Mouse (Mus musculus) midbrain, postnatal 0 days (tissue): ENCODE data around the gene Itgb1bp1. TPM values are rescaled to one million over a fixed set of nuclear protein-coding genes. Genes with fewer than 3 reads are reported as not detected.

Experiments
- ATAC-seq: fragments of 200-750 bp; cut with Nextera tagmentation; 2 replicates; pipeline ENCODE4 v1.8.0; 2017; ENCODE audit warnings: moderate number of reproducible peaks, mild to moderate bottlenecking, moderate TSS enrichment, moderate library complexity; ENCODE audit not compliant: low FRiP score
- DNase-seq: peaks from one replicate; pipeline ENCODE4 v3.0.0-alpha.2; 2015; ENCODE audit warnings: low spot score
- H3K27ac ChIP-seq: fragments of 300-500 bp; sonication (generic); 2 replicates; pipeline ENCODE4 v1.5.1; 2014; ENCODE audit warnings: low read depth, mild to moderate bottlenecking, low read length, mixed read lengths
- H3K27me3 ChIP-seq: fragments of 300-500 bp; sonication (generic); 2 replicates; pipeline ENCODE4 v1.6.1; 2014; ENCODE audit warnings: low read length, control low read depth, mixed read lengths; ENCODE audit not compliant: insufficient read depth
- H3K36me3 ChIP-seq: fragments of 300-500 bp; sonication (generic); 2 replicates; pipeline ENCODE4 v1.6.1; 2014; ENCODE audit warnings: low read length, control low read depth, mixed read lengths; ENCODE audit not compliant: insufficient read depth
- H3K4me1 ChIP-seq: fragments of 300-500 bp; sonication (generic); 2 replicates; pipeline ENCODE4 v1.6.1; 2014; ENCODE audit warnings: mild to moderate bottlenecking, control low read depth, antibody characterized with exemption, low read length, mixed read lengths; ENCODE audit not compliant: insufficient read depth
- H3K4me2 ChIP-seq: fragments of 300-500 bp; sonication (generic); 2 replicates; pipeline ENCODE4 v1.6.1; 2014; ENCODE audit warnings: low read depth, mild to moderate bottlenecking, low read length, mixed read lengths; ENCODE audit not compliant: poor library complexity, severe bottlenecking
- H3K4me3 ChIP-seq: fragments of 300-500 bp; sonication (generic); 2 replicates; pipeline ENCODE4 v1.5.1; 2014; ENCODE audit warnings: low read depth, mild to moderate bottlenecking, low read length, moderate library complexity
- H3K9ac ChIP-seq: fragments of 300-500 bp; sonication (generic); replicated peaks from 2 replicates; pipeline ENCODE4 v1.6.1; 2014; ENCODE audit warnings: mild to moderate bottlenecking, low read length, moderate library complexity, mixed read lengths; ENCODE audit not compliant: poor library complexity, severe bottlenecking
- H3K9me3 ChIP-seq: fragments of 300-500 bp; sonication (generic); 2 replicates; pipeline ENCODE4 v1.6.1; 2016; ENCODE audit warnings: low read length, control low read depth
- CTCF ChIP-seq: IDR thresholded peaks from 2 replicates; pipeline ENCODE4 v1.5.1; 2016; ENCODE audit warnings: antibody characterized with exemption, mild to moderate bottlenecking
- WGBS: fragments of 180-500 bp; shearing (Covaris S2); extraction: QIAGEN DNeasy Blood & Tissue Kit; methylation state at CpG from one replicate; pipeline ENCODE4 v1.1.7; 2014; 5-methylcytosine and 5-hydroxymethylcytosine counted together
- polyA plus RNA-seq: library from polyadenylated mRNA; unstranded; fragments of >200 nt; fragmentation: Nextera tagmentation; extraction: Ambion mirVana; gene quantifications from 2 replicates; pipeline ENCODE4 v1.2.1, GENCODE M21; 2015
- total RNA-seq: library from RNA; depleted of rRNA; stranded (reverse); fragments of >200 nt; gene quantifications from 2 replicates; pipeline ENCODE4 v1.2.3, GENCODE M21; 2014

The Itgb1bp1 gene
- total and polyA plus RNA-seq, 2 experiments from 2014 or later: 17.5 to 30.0 TPM

GRCm38 (mm10) chr12:21329661-21330400, 43.7 kb upstream of the Itgb1bp1 start:
- H3K27ac ChIP-seq: no peak overlapping the region
- no peak overlapping the region for H3K9ac ChIP-seq
- H3K27me3 ChIP-seq: no peaks in the 10 kb centered on the region
- no peak for TF ChIP-seq CTCF
- H3K36me3 ChIP-seq: peaks cover 46% of the 10 kb centered on the region
- no peak overlapping the region for H3K4me3 ChIP-seq
- no peak for ATAC-seq
- DNase-seq: no peak
- H3K9me3 ChIP-seq: no peaks in the 10 kb centered on the region
- no peaks in the 10 kb centered on the region for H3K4me1 ChIP-seq
- WGBS: 95% methylated on average over 9 of the region's 9 CpGs
- no peak overlapping the region for H3K4me2 ChIP-seq

GRCm38 (mm10) chr12:21326325-21326724, 40.2 kb upstream of the Itgb1bp1 start:
- no peak overlapping the region for H3K4me3 ChIP-seq
- DNase-seq: no peak
- TF ChIP-seq CTCF: no peak
- H3K9me3 ChIP-seq: no peaks in the 10 kb centered on the region
- ATAC-seq: no peak
- H3K9ac ChIP-seq: no peak overlapping the region
- no peaks in the 10 kb centered on the region for H3K4me1 ChIP-seq
- H3K27ac ChIP-seq: no peak overlapping the region
- H3K27me3 ChIP-seq: no peaks in the 10 kb centered on the region
- no peak overlapping the region for H3K4me2 ChIP-seq
- 93% methylated on average over 3 of the region's 3 CpGs for WGBS
- H3K36me3 ChIP-seq: peaks cover 48% of the 10 kb centered on the region

- Histone ChIP-seq H3K9ac (no peak overlapping the region), H3K9me3 (no peaks in the 10 kb centered on the region), H3K4me2 (no peak overlapping the region), H3K27ac (no peak overlapping the region), H3K4me1 (no peaks in the 10 kb centered on the region), H3K27me3 (no peaks in the 10 kb centered on the region), H3K4me3 (no peak overlapping the region), H3K36me3 (peaks cover 42% of the 10 kb centered on the region)
- ATAC-seq: no peak
- TF ChIP-seq CTCF: no peak
- DNase-seq: no peak
- 91% methylated on average over 8 of the region's 8 CpGs for WGBS
Observed at GRCm38 (mm10) chr12:21325266-21325665, 39.2 kb upstream of the Itgb1bp1 start.

- Histone ChIP-seq H3K27me3 (no peaks in the 10 kb centered on the region), H3K27ac (no peak overlapping the region), H3K4me2 (no peak overlapping the region), H3K9ac (no peak overlapping the region), H3K36me3 (peaks cover 34% of the 10 kb centered on the region), H3K4me1 (no peaks in the 10 kb centered on the region), H3K4me3 (no peak overlapping the region), H3K9me3 (no peaks in the 10 kb centered on the region)
- 84% methylated on average over 5 of the region's 5 CpGs for WGBS
- TF ChIP-seq CTCF: no peak
- DNase-seq (no peak), ATAC-seq (no peak)
Observed at GRCm38 (mm10) chr12:21324101-21324500, 38.0 kb upstream of the Itgb1bp1 start.

- no peak for DNase-seq
- H3K4me1 ChIP-seq: no peaks in the 10 kb centered on the region
- no peak overlapping the region for H3K27ac ChIP-seq
- no peak overlapping the region for H3K4me2 ChIP-seq
- ATAC-seq: no peak
- TF ChIP-seq CTCF: no peak
- H3K9ac ChIP-seq: no peak overlapping the region
- no peaks in the 10 kb centered on the region for H3K27me3 ChIP-seq
- H3K9me3 ChIP-seq: no peaks in the 10 kb centered on the region
- peaks cover 30% of the 10 kb centered on the region for H3K36me3 ChIP-seq
- no peak overlapping the region for H3K4me3 ChIP-seq
- WGBS: 78% methylated on average over 9 of the region's 9 CpGs
Observed at GRCm38 (mm10) chr12:21322856-21323255, 36.8 kb upstream of the Itgb1bp1 start.

- no peaks in the 10 kb centered on the region for H3K27me3 ChIP-seq
- H3K9ac ChIP-seq: no peak overlapping the region
- no peak overlapping the region for H3K4me3 ChIP-seq
- ATAC-seq: no peak
- H3K4me2 ChIP-seq: no peak overlapping the region
- no peak for TF ChIP-seq CTCF
- no peak for DNase-seq
- no peaks in the 10 kb centered on the region for H3K9me3 ChIP-seq
- 87% methylated on average over 4 of the region's 4 CpGs for WGBS
- H3K4me1 ChIP-seq: no peaks in the 10 kb centered on the region
- no peak overlapping the region for H3K27ac ChIP-seq
- H3K36me3 ChIP-seq: peaks cover 25% of the 10 kb centered on the region; the same call in 1 of the 2 replicates
Observed at GRCm38 (mm10) chr12:21322296-21322695, 36.2 kb upstream of the Itgb1bp1 start.
